Mouse (Mus musculus) embryo, embryonic 11 days (tissue): ENCODE results near the gene Vmn1r214.
A peak's percentile ranks its signal among the peaks of the same experiment; 100 is the strongest.

ENCODE experiments used
- DNase-seq: peaks from one replicate; pipeline ENCODE4 v3.0.0-alpha.2; 2015

Gene Vmn1r214

DNA sequence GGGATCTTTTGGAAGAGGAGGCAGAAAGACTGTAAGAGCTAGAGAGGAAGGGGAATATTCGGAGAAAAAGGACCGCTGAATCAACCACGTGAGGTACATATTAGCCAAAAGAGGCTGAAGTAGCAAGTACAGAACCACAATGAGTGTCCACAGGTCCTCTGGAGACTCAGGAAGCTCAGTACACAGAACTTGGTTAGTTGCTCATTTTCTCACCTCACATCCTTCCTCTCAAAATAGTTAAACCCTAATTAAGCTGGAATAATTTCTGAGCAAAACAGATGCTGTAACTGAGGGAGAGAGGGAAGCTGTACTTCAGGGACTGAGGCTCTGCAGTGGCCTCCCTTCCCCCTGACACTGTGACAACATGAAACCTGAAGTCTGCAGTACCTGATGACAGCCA lies at the start of gene Vmn1r214:
TSS of gene Vmn1r214 (plus strand) at position 301 of the 400 bp plus-strand sequence.
- no peak for DNase-seq

DNA sequence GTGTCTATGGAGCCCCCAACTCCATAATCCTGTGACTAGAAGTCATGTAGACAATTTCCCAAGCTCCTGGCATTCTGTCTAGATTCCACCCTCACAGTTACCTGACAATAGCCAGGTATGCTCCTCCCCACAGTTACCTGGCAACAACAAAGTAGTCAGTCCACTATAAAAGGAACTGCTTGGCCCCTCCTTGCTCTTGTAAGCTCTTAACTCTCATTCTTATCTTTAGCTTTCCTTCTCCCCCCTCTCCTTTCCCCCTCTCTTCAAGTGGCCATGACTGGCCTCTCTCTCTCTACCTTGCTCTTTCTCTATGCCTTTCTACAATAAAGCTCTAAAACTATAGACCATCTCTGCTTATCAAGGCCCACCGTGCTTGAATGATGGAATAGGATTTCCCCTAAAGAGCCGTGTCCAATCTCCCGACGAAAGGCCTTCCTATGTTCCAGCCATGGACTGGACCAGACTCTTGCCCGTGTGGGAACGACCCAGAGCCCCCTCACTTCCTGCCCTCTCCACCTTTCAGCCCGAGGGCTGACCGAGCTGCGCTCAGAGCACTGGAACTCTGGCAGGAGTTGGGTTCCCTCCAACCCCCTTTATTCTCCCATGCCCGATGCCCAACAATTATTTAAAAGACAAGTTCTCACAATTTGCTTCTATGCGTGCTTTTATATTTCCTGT lies 39.9 kb upstream of the Vmn1r214 start:
- DNase-seq, result no peak

DNA sequence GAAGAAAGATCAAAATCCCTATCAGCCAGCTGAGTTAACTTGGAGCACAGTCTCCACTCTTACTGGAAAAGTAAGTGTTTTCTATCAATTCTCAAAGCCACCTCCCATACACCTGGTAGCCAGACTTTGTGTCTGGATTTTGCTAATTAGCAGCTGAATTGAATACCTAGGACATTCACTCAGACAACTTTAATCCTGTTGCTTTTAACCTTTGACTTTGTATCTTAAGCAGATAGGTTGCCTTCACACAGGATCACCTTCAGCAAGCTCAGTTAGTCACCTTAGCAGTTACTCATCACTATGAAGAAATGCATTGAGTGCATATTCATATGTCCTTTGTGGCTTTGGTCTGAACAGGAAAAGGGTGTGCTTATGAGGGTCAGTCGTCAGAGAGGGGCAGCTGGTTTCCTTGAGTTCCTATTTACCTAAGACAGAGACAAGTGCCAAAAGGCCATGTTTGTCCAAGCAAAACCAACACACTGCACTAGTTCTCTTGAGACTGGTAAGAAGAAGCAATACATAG lies 38.0 kb upstream of the Vmn1r214 start:
- no peak for DNase-seq

DNA sequence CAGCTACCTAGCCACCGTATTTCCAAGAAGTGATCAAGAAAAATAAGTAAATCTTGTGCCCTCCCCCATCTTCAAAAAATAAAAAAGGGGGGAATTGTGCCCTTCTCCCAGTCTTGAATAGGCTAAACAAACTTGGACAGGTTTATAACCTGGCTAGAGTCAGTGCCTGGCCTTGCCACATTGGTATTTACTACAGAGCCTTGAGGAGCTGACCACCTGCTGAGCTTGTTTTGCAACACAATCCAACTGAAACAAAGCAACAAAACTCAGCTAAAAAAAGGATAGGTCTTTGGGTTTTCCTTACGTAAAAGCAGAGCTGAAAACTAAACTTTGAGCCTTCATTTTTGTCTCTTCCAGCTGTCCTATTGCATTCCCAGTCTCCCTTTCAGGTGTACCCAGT lies 37.5 kb upstream of the Vmn1r214 start:
- no peak for DNase-seq

DNA sequence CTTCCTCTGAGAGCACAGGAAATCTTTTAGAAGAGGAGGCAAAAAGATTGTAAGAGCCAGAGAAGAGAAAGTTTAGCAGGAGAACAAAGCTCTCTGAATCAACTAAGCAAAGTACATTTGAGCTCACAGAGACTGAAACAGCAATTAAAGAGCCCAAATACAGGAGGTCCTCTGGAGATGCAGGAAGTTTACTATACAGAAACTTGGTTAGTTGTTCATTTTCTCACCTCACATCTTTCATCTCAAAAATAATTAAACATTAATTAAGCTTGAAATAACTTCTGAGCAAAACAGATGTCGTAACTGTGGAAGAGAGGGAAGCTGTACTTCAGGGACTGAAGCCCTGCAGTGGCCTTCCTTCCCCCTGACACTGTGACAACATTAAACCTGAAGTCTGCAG lies 22.9 kb upstream of the Vmn1r214 start, which contains the start of gene Vmn1r213:
TSS of gene Vmn1r213 (plus strand) at position 301 of the 400 bp plus-strand sequence.
- no peak for DNase-seq

DNA sequence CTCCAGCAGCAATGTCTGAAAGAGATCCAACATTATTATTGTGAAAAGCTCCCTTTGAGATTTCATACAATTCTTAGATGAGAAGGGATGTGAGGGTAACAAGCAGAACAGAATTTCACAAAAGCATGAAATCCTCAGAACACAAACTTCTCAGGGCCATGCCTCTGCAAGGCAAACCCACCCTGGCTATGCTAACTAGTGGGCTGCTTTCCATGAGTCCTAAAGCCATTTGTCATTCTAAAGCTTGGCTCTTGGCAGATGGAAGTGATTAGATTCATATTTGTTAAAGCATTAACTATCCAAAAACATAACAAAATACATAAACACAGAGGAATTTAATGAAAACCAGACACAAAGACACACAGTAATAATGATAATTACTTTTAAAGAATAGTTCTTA lies 12.1 kb upstream of the Vmn1r214 start:
- peak; percentile 5 for DNase-seq

DNA sequence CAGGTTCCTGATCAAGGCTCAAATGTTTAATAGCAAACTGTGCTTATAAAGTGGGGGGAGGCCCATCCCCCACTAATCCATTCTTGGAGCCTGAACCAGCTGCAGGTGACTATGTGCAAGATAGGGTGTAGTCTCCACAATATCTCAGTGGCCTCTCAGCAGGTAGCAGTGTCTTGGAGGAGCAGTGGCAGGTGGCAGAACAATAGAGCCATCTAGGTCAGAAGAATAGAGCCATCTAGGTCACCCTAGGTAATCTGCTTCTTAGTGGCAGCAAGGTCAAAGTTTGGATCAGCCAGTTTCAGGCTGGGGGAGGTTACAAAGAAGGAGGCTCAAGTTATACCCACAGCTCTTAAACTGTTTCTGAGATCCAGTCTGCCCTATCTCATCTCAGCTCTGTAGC lies 5.4 kb upstream of the Vmn1r214 start:
- DNase-seq, result no peak

DNA sequence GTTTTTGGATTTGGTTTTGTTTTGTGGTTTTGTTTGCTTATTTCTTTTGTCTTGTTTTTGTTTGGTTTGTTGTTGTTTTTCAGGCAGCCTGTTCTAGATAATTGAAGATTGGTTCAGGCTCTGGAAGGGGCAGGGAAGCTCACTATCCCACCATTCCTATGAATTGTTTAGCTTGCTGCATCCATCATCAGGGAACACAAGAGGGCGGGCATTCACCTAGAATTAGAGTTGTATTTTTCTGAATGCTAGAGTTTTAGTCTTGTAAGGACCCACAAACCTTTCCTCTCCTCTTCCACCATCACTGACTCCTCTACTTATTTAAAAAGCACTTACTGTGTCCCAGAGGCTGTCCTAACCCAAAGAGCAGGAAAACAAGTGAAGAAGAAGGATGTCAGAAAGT lies 27.6 kb downstream of the Vmn1r214 start:
- DNase-seq, result no peak

DNA sequence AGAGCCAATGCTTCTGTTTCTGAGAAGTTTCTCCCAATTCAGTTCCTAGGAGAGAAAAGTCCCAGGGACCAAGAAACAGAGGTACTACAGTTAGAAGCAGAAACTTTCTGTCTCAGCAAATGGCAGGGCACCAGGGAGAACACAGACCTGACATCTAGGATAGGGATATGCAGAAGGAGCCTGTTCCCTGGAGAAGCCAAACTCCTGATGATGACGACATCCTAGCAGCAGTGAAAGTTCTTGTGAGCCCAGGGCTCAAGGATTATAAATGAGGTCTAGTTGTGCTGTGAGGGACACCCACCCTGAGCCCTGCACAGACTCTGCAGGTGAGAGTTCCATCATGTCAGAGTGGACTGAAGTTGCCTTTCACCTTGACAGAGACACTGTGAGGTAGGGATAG lies 37.5 kb downstream of the Vmn1r214 start, which contains the start of gene Vmn1r215:
TSS of gene Vmn1r215 (plus strand) at position 301 of the 400 bp plus-strand sequence.
- no peak for DNase-seq

DNA sequence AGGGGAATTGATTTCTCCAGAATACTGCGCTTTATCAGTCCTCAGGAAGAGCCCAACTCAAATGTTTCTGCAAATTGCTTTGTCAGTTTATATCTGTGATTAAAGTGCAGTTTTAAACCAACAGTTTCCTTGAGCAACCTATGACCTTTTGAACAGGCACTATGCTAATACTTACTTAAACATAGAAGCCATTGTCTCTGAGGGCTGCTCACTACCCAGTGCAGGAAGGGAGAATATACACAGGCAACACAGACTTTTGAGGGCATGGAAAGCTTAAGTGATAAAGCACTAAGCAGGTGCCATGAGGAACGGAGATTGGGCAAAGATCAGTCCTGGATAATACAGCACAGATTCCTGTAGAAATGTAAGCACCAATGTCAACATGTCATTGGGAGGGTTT lies 39.1 kb downstream of the Vmn1r214 start:
- DNase-seq, result no peak
